Mouse (Mus musculus) fat pad, adult 2 months (tissue): ENCODE measurements around the gene Dut.
A peak's percentile ranks its signal among the peaks of the same experiment; 100 is the strongest.

Experiments used
- DNase-seq: peaks from one replicate; pipeline ENCODE4 v3.0.0-alpha.2; 2011; ENCODE audit warnings: low read depth, low spot score; ENCODE audit errors: extremely low read depth

Gene Dut

DNA sequence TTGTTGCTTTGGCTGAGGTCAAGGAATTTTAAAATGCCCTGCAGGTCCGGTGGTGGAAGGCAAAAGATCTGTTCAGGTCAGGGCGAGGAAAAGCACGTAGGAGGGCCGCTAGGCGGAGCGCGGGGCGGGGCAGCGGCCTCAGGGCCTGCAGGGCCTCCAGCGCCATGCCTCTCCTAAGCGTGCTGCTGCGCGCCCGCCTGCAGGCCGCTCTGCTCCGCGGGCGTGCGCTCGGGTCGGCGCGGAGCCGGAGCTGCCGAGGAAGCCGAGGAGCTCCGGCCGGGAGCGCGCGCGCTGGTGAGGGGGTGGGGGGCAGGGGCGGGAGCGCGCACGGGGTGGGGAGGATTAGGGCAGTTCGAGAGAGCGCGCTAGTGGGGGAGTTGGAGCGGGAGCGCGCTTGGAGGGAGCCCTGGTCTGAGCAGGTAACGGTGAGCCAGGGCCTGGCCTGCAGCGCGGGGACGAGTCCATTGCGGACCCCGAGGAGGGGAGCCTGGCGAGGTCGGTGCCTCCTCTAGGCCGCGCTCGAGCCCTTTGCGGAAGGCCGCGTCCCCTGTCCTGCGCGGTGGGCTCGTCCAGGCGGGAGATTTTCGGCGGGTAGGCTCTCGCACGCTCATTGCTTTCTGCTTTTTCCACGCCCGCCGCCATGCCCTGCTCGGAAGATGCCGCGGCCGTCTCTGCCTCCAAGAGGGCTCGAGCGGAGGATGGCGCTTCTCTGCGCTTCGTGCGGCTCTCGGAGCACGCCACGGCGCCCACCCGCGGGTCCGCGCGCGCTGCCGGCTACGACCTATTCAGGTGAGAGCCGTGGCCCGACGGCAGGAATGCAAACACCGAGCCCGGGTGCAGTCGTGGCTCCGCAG, at the start of gene Dut:
TSS of gene Dut (plus strand) at position 83 of the 854 bp plus-strand sequence.
- DNase-seq: peak; percentile 21

DNA sequence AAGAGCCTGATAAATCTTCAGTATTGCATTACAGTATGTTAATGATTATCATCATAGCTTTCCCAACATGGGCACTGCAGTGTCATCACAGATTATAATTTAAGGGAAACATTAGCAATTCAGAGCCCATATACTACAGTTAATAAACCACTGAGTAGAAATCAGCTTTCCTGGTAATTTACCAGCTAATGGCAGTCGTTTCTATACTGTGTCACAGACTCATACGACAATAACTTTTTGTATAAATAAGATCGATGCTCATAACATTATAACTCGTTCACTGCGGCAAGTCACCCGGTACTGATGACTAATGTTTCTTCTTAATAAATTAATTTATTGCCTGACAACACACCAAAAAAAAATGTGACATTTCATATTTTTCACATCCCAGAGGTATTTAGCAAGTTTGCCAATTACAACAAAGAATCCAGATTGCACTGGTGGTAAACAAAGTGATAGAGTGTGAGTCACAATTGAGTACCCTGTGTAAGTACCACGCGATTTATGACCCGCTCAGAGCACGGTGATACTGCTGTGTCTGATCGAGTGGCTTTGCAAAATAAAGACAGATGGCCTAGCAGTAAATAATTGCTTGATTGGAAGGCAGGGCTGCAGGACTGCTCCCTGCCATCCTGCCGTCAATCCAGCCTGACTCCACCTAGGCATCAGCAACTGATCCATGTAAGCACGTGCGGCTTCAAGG, 37.9 kb upstream of the Dut start:
- DNase-seq: no peak

DNA sequence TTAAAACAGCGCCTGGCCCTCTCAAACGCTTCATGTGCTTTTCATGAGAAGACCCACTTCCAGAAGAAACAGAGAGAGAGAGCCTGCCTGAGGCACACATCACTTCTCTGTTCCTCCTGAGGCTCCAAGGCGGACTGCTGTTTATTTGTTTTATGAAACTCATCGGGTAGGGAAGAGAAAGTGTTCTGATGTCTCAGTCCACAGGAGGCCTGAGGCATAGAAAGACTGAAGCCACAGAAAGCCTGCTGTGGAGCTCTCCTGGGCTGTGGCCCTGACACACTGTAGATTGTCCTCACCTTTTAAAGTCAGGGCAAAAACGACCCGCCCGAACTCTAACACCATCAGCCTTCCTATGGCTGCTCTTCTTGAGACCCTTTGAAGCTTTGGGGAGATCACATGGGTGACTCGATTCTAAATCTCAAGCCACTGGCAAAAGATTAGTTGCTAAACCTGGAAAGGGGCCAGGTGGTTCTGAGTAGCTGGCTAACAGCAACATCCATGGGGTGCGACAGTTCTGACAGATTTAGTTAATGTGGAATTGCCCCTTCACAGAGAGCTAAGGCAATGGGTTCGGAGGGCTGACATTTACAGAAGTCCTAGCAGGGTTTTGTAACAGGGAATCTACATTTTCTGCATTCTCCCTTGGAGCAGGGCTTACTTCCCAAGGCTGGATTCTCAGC, 35.0 kb upstream of the Dut start:
- DNase-seq: no peak

DNA sequence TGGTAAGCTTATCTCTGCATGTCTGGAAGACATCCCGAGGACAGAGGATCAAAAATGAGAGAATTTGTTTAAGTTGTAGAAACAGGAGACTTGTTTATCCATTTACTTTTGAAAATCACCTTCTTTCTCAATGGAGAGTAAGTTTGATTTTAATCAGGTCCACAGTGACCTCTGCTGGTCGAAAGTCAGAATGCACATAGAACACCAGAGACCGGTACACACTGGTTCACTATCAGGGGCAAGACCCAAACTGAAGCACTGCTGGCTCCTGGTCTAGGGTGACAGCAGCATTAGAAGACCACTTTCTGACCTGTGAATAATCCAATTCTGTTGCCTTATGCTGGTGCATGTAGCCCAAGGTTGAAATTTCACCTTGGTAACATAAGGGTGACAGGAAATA, 32.4 kb upstream of the Dut start:
- DNase-seq: no peak

DNA sequence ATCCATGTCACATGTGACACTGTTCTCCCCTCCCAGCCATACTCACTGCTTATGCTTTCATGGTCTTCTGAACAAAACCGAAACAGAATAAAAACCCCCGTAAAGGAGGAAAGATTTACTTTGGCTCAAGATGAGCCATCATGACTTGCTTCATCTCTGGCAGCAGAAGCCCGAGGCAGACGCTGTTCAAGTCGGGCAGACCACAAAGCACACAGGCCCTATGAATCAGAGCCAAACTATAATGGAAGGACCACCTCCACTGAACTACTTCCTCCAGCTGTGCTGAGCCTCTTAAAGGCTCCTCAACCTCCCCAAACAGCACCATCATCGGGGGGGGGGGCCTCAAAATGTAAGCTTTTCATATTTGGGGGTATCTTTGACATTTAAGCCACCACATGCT, 29.7 kb upstream of the Dut start:
- no peak for DNase-seq

DNA sequence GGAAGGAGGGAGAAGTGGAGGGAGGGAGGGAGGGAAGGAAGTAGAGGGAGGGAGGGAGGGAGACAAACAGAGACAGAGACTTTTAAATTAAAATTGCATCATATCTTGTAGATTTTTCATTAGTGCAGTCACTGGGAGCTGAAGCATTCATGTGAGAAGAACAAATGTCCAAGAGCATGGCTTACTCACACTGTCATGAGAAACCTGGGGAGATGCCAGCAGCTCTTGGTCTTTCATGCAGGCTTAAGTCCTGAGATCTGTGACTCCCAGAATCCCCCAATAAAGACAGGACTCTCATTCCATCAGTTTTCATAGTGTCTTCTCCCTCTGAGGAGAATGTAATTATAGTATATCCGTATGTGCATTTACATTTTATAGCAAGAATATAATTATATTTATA, 28.4 kb upstream of the Dut start:
- DNase-seq: no peak

DNA sequence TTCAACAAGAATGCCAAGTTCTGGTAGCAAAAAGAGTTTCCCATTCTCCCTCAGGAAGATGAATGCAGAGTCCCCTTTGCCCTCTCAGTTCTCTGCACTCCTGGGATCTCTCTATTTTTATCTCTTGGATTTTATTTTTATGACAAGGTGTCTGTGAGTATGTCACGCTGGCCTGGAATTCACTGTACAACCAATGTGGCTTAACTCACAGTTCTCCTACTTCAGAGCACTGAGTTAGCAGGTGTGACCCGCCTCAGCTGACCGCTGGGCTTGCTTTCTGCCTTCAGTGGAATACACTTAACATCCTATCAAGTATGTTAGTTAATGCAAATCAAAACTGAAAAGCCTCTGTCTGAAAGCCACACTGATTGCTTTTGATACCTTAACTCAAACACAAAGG, 27.7 kb upstream of the Dut start:
- DNase-seq: no peak

DNA sequence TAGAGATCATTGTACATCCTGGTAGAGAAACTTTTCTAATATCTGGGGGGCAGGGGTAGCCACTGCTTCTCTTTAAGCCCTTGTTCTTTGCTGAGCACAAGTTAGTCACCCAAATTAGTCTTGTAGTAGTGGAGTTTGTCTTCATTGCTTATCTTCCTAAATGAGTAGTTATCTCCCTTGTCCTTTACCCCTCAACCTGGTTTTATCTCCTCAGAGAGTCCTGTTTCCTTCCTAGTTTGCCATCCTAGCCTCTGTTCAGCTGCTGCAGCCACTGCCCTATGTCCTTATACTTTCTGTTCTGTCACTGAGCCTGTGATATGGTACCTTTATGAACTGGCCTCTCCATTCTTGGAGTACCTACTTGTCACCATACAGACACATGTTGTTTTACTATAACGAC, 25.3 kb upstream of the Dut start:
- no peak for DNase-seq

DNA sequence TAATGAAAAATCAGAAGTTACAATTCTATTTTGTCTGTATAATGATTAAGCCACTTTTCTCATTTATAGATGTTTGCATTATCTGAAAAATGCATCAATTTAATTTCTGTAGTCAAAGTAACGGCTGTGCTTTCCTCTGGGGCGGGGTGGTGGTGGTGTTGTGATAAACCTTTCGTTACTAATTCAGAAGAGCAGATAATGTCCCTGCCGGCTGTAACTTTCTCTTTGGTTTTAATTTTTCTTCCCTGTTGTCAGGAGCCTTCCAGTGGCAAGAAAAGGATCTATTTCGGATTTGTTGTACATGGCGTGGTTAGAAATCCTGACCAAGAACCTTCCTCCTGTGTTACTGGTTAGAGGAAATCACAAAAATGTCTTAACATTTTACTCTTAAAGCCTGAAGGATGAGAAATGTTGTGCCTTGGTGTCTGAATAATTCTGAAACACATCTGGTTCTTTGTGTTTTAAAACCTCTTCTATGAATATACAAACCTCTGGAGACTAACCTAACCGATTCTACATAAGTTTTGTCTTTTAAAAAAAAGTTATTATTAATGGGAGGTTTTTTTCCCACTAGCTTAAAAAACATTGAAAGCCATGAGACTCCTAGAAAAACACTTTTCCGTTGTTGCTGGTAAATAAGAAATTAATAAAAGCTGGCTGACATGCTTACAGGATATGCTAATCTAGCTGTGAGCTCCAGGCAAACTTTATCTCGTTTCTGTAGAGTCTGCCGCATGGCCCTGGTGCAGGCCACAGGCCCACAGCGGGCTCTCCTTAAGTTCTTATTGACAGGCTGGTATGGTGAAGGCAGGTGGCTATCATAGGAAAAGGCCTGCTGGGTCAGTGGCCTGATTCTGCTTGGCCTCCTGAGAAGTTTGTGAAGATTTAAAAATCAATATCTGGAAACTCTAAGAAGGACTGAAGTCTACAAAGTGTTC, 18.2 kb upstream of the Dut start:
- DNase-seq: no peak

DNA sequence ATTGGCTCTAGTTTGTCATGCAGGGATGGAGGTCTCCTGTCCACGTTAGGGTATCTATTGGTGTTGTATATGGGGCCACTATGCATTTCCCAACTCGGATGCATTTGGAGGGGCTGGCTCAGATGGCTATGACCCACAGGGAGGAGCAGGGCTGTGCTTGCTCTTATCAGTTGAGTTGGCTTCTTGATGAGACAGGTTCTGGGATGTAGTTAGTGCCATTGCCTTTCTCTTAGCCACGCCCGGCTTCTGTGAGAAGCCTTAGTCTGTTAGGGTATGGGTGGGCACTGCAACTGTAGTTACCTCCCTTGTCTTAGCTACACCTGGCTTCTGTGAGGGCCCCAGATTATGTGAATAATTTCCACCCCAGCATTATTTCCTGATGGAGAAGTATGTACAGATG, 14.8 kb upstream of the Dut start:
- DNase-seq: no peak

DNA sequence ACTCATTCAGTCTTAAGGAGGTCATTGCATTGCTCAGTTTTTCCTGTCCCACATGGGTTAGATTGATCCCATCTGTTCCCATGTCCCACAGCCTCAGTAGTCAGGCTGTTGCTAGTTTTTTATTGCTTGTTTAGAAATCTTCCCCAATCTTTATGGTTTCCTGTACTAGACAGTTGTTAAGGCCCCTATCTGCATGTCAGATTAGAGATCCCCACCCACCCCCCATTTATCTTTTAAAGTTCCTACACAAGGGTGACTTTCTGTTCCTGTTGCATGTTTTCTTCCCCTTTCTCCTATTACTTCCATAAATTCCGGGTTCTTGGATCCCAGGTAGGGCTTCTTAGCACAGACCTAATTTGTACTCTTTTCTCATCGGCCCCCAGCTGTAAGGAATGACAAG, 13.5 kb upstream of the Dut start:
- no peak for DNase-seq

DNA sequence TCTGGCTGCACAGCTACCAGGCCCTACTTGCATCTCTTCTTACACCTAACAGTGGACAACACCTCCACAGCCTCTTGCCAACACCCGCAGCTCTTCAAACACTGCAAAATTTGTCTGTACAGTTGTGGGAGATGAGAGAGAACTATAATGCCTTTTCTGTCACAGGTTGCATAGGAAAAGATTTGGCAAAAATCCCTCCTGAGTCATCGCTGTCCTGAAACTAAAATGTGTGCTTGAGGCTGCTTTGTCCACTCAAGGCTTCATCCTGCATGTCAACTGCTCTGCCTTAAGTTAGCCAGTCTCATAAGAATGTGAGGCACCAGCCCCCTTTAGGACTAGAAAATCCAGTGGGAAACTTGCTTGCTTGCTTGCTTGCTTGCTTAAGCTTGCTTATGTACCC, 12.9 kb upstream of the Dut start:
- DNase-seq: no peak

DNA sequence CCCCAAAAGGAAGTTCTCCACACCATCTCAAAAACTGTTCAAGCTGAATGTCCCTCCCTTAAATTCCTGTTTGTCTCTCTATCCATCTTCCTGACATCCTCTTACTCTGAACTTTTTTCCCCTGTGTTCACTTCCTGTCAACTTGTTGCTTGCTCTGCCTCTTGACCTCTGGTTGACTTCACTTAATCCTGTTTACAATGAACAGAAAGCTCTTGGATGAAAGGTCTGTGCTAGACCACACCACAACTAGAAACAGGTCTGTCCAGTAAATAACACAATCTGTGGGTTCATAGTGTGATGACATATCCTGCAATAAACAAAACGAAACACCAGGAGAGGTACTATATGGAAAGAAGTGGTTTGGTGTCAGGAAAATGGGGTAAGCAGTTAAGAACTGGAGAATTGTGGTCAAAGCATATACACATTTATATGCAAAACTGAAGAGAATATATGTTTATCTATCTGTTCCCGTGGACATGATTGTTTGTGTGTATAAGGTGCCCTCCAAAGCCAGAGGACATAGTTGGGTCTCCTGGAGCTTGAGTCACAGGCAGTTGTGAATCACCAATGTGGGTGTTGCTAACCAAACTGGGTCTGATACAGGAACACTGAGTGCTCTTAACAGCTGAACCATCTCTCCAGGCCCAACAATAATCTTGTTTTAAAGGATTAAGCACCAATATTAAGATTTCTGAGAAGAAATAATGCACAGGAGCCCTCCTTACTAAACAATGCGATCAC, 1.3 kb upstream of the Dut start:
- no peak for DNase-seq

DNA sequence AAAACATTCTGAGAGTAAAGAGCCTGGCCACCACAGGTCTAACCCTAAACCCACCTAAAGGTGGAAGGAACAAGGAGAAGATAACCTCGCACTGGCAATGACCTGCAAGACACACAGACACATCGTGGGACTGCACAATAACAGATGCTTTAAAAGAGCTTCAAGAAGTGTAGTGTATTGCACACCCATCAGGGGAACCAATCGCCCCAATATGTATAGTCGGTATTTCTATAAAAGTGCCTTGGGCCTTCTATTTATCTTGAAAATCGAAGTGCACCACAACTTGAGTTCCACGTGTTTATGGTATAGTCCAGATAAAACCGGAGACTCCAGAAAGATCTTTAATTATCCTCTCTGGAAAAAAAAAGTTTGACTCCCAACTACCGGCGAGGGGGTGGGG, 321 bp upstream of the Dut start:
- no peak for DNase-seq

DNA sequence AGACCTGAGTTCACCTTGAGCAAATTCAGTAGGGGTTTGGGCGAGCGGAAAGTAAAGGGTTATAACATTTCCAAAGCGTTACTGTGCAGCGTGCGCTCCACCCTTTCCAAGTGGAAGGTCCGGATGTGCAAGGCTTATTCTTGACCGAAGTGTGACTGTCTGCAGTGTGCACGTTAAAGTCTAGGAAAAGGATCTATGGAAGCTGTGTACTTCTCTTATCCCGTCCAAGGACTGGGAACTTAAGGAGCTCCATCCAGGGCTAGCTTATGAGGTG, 909 bp downstream of the Dut start:
- no peak for DNase-seq

DNA sequence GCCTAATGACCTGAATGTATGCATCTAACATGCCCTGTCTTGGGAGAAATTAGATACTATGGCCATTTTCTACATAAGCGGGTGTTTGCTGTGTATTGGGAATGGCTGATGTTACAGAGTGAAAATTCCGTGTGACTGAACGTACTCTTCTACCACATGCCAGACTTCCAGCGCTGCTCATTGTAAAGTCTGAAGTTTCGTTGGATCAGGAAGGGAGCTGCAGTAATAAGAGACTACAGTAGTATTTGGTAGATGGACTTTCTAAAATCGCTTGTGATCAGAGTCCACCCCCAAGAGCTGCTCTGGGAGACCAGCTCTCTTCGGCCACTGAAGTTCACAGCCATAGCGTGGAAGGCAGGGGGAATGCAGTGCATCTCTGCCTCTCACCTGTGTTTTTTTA, 1.3 kb downstream of the Dut start:
- DNase-seq: no peak

DNA sequence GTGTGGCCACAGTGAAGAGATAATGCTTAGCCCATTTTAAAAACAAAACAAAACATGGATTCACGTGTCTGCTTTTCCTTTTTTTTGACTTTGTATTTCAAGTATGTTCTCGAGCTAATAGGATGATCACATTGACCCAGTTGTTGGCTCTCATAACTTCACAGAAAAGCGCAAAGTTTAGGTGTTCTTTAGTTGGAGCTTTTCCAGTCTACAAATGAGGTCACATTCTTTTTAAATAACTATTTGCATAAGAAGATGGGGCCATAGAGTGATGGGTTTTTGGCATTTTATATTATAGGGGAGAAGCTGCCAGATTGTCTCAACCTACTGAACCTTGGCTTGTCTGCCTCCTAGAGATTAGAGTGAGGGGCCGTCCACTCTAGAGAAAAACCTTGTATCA, 2.3 kb downstream of the Dut start:
- DNase-seq: no peak

DNA sequence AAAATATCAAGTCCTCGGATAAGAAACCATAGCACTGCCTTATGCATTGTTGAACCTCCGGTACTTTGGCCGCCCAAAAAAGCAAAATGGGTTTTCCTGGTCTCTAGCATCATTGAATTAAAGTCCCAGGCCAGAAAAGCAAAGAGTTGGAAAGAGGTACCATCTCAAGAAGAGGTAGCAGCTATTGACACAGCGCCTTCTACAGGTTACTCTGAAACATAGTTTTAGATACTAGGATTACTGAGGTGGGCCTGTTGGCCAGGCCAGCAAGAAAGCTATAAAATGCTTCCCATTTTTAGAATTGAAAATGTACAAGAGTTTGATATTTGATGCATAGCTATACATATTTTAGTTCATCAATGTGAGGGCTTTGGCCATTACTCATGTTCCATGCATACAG, 2.9 kb downstream of the Dut start:
- DNase-seq: no peak

DNA sequence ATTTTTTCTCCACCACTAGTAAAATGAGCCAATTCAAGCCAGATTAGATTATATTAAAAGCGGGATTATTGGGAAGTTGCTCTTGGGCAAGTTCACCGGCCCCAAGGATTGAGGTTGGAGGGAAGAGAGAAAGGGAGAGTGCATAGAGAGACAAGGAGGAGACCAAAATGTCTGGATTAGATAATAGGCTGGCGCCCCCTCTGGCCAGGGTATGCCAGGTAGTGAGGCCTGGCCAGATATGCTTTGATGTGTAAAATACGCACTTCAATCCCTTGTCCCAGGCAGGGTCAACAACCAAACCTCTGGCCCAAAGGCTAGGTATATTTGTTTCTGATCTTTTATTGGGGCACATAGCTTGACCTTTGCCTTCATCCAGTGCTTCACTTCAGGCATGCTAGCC, 4.8 kb downstream of the Dut start:
- no peak for DNase-seq

DNA sequence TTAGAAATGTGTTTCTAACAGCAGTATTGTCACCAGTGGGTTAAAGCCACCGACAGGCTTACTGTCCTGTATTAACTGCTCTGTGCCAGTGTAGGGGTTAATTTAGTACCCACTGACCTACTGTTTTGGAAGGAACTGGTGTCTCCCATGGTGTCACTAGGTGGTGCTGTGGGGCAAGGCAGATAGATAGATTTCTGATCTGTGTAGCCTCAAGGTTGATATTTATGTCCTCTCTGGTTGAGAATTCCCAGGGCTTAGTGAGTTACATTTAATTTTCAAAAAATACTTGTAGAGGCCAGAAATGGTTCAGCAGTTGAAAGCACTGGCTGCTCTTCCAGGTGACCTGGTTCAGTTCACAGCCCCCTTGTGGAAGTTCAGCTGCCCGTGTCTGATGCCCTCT, 5.3 kb downstream of the Dut start:
- no peak for DNase-seq

DNA sequence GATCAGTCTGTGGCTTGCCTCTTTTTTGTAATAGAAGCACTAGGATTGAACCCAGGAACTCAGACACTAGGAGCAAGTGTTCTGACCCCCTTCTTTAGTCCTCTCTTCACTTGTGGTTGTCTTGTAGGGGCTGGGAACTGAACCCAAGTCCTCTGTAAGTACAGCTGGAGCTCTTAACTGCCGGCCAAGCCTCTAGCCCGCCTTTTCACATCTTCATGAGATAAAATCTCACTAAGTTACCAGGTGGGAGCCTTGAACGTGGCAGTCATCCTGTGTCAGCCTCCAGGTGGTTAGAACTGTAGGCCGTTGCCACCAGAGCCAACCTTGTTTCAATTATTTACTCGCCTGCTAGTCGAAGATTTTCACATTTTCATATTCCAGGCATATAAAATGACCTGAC, 6.7 kb downstream of the Dut start:
- DNase-seq: no peak
